Mouse (Mus musculus) monocyte, adult 5-6 weeks (primary cell): ENCODE data around the gene Borcs5. TPM values are rescaled to one million over a fixed set of nuclear protein-coding genes. Genes with fewer than 3 reads are reported as not detected.

Source experiments
- ATAC-seq: fragments of 153-309, 156-312 bp; replicated peaks from 2 replicates; pipeline ENCODE4 v1.8.0; 2017; ENCODE audit warnings: mild to moderate bottlenecking; ENCODE audit not compliant: low TSS enrichment, insufficient number of reproducible peaks, severe bottlenecking, poor library complexity, low FRiP score
- total RNA-seq: library from RNA; stranded (forward); fragments of 200-1000, 200-491, 200-594 nt; gene quantifications from 3 replicates; pipeline ENCODE4 v1.2.3, GENCODE M21; 2017

The Borcs5 gene
- total RNA-seq, 1 experiment from 2014 or later, result 6.4 TPM

DNA sequence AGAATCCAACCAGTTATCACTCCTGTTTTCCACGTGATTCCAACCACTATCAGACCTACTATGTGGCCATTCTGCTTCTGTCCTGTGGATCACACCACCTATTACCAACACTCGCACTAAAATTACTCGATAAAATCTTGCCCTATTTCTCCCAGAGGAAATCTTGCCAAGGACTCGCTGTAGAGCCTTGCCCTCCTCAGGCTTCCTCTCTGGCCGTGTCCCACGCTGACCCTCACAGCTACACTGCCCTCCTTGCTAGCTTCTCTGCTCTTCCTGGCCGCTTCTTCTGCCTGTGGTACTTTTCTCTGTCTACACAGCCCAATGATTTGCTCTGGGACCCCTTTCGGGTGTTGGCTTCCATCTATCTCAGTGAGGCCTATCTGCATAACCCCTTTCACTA lies 93.5 kb downstream of the Borcs5 start:
- no peak for ATAC-seq

DNA sequence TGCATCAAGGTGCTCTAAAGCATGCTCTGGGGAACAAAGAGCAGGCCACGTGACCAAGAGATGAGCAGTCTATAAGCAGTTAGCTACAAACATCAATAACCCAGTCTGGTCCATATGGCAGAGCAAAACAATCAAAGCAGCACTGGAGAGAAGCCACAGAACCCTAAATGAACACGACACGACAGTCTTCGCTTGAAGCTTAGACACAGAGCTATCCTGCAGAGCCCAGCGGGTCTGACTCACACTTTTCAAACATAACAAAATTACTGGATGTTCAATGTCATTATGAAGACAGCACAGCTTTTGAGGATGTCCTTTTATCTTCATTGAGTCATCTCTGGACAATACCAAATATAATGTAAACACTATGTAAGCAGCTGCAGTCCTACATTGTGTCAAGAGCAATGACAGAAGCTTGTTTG lies 94.5 kb downstream of the Borcs5 start:
- 0 out of 2 replicates have a peak, but pooled peaks have one; percentile 31 for ATAC-seq

DNA sequence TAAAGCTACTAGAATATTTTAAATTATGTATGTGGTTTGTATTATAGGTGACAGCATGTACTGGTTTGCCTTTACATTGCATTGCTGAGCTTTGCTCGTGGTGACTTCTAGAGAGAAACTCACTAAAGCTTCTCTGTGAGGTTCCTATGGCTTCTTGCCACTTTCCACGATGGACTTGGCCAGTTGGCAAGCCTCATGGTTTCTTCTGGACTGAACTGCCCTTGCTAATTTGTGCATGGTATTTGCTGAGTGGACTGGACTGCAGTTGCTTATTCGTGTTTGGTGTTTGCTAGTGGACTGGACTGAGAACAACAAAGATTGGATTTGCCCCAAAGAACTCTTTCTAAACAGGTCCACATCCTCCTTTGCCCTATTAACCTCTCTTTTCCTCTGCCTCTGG lies 97.5 kb downstream of the Borcs5 start:
- ATAC-seq, result no peak

DNA sequence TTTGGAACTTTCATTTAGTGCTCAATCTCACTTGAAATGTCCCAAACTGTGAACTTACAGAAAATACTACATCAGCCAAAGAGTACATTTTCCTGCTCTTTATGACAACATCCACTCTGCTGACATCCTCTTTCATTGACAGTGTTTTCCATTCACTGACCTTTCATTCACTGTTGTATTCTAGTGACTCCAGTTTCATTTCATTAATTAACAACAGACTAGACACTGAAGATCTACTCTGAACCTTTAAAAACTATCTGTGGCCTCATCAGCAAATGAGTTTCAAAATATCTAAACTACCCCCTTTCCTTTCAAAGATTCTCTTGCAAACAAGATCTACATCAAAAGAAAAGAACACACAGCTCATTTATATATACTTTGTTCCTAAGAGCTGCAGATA lies 104.3 kb downstream of the Borcs5 start:
- ATAC-seq, result no peak

DNA sequence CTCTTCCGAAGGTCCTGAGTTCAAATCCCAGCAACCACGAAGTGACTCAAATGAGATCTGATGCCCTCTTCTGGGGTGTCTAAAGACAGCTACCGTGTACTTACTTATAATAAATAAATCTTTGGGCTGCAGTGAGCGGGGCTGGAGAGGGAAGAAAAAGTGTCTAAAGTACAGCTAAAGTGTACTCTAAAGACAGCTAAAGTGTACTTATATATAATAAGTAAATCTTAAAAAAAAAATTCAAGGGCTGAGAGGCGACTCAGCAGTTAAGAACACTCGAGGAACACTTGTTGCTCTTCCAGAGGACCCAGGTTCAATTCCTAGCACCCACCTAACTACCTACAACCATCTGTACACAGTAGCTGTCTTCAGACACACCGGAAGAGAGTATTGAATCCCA lies 106.6 kb downstream of the Borcs5 start:
- ATAC-seq, result no peak

DNA sequence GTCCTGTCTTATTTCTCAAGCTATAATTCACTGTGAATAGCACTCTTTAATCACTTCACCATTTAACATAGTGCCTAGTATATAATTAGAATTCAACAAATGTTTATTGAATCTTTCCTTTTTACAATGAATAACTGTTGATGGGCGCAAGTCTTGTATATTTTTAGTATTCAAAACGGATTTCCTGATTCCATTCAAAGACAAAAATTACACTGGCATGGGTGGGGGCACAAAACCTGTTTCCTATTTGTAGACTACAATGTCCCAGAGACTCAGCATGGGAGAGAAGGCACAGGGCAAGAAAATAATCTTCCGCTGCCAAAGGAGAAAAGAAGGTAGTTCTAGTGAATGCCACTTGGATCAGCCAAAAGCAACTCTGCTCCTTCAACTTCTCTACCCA lies 108.8 kb downstream of the Borcs5 start:
- no peak for ATAC-seq

DNA sequence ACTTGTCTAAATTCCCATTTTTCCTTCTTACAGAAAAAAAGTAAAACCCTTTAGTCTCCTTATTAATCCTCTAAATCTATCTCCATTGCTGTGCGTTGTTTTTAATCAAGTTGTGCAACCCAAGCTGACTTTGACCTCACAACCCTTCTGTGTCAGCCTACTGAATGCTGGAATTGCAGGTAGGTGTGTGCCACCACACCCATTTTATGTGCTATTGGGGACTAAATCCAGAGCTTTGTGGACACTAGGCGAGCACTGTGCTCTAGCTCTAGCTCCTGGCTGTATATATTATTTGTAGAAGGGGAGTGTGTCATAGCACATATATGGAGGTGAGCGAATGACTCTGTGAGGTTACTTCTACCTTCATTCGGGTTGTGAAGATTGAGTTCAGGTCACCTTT lies 111.8 kb downstream of the Borcs5 start:
- no peak for ATAC-seq

DNA sequence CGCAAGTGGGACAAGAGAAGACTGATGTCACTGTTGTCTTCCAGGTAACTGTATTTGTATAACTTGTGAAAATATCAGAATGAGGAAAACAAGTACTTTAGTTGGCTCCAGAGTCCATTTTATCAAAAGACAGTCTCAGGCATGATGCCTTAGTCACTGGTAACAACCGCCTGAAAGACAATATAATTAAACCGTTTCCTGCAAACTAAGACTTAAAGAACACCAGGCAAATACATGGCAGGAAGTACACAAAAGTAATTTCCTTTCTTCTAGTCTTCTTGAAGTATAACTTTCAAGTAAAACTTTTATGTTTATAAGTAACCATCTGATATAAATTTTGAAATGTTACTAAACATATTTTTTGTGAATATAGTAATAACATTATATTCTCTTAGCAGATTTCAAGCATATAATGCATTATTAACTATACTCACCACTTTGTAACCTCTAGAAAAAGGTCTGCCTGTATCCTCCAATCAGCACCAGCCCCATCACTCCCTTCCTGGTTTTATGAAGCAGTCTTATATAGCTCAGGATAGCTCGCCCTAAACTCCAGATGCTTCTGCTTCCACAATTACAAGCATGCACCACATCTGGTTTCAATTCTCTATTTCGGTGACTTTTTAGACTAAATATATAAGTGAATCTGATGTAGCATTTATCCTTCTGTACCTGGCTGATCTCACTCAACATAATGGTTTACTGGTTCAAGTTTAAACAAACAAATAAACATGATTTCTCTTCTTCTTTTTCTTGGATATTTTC lies 112.8 kb downstream of the Borcs5 start:
- ATAC-seq, result peak; percentile 66

DNA sequence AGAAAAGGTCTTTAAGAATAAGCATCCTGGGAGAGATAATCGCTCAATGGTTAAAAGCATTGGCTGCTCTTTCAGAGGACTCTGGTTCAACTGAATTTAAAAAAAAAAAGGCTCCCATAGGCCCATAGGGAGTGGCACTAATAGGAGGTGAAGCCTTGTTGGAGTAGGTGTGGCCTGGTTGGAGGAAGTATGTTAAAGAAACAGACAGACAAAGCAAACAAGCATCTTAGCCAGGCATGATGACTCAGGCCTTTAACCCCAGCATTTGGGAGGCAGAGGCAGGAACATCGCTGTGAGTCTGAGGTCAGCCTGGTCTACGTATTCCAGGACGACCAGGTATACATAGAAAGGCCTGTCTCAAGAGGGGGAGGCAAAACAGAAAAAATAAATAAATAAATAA lies 114.1 kb downstream of the Borcs5 start:
- ATAC-seq, result peak; percentile 57

DNA sequence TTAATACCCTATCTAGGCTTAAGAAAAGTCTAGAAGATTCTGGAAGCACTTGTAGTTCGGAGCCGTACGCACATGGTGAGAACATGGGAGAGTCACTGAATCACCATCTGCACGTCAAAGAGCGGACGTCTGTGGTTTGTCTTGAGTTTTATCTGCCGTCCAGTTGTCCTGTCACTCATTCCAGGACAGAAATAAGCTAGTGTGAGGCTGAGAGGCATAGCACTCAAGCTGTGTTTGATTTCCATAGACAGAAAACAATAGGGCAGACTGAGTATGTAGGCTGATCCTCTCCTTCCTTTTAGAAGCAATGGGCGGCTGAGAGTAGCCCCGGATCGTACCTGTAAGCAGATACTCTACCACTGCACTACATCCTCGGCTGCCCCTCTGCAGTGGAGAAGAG lies 114.5 kb downstream of the Borcs5 start:
- ATAC-seq, result 0 out of 2 replicates have a peak, but pooled peaks have one; percentile 16

DNA sequence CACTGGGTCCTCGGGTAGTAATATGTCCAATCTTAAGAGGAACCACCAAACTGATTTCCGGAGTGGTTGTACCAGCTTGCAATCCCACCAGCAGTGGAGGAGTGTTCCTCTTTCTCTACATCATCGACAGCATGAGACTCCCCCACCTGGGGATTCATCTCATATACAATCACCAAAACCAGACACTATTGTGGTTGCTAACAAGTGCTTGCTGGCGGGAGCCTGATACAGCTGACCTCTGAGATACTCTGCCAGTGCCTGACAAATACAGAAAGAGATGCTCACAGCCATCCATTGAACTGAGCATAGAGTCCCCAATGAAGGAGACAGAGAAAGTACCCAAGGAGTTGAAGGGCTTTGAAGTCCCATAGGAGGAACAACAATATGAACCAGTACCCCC lies 116.7 kb downstream of the Borcs5 start:
- no peak for ATAC-seq

Other genes with a start within 250 kb of the Borcs5 start
- gene Bcl2l14, start 243.2 kb upstream of the Borcs5 start, total RNA-seq, result 0.57 to 2.3 TPM (median 1.7 TPM) in 3 replicates
- gene Lrp6, start 72.5 kb upstream of the Borcs5 start, total RNA-seq, result 32.0 to 57.1 TPM (median 39.6 TPM) in 3 replicates
- 0.68 to 1.8 TPM (median 0.96 TPM) in 3 replicates for gene Mansc1, start 7.0 kb upstream of the Borcs5 start, total RNA-seq
- gene Dusp16, start 153.1 kb downstream of the Borcs5 start, total RNA-seq, result 234 to 312 TPM (median 310 TPM) in 3 replicates
- gene Crebl2, start 190.6 kb downstream of the Borcs5 start, total RNA-seq, result 25.9 to 36.8 TPM (median 29.9 TPM) in 3 replicates